Mouse (Mus musculus) CH12.LX (cell line): ENCODE results near the gene Med10. TPM values are rescaled to one million over a fixed set of nuclear protein-coding genes. Genes with fewer than 3 reads are reported as not detected.

Source experiments
- DNase-seq: peaks from one replicate; pipeline ENCODE4 v3.0.0-alpha.2; 2013; ENCODE audit errors: extremely low read depth
- H3K27ac ChIP-seq: 2 replicates; pipeline ENCODE4 v1.5.1; 2012; ENCODE audit warnings: low read depth, mild to moderate bottlenecking, control low read depth, moderate library complexity; ENCODE audit not compliant: insufficient read depth
- H3K27me3 ChIP-seq: replicated peaks from 2 replicates; pipeline ENCODE3; 2012; ENCODE audit warnings: inconsistent platforms
- H3K36me3 ChIP-seq, 2 experiments: replicated peaks in 1 of 2; 2 replicates each; pipeline versions ENCODE3 to v1.6.1; 2012; ENCODE audit warnings: inconsistent platforms in 1 of 2, low read length in 1 of 2, mild to moderate bottlenecking in 1 of 2, mixed read lengths in 1 of 2, moderate library complexity in 1 of 2; ENCODE audit not compliant: control insufficient read depth in 1 of 2, insufficient read depth in 1 of 2
- H3K4me1 ChIP-seq, 2 experiments: 2 replicates each; pipeline ENCODE4 v1.6.1; 2012; ENCODE audit warnings: inconsistent platforms in 1 of 2, moderate library complexity in 1 of 2; ENCODE audit not compliant: insufficient read depth in 2 of 2, control insufficient read depth in 1 of 2
- H3K4me2 ChIP-seq: 2 replicates; pipeline ENCODE4 v1.6.1; 2012; ENCODE audit warnings: low read depth, mild to moderate bottlenecking, control low read depth; ENCODE audit not compliant: poor library complexity, insufficient read depth, severe bottlenecking
- H3K4me3 ChIP-seq, 3 experiments: fragments of 150-350 bp in 1 of 3; sonication (generic) in 1 of 3; replicated peaks in 1 of 3; 2 replicates each; pipeline versions ENCODE3 to v1.5.1; 2011 to 2012; ENCODE audit warnings: low read depth in 2 of 3, low read length in 2 of 3, mild to moderate bottlenecking in 2 of 3, moderate library complexity in 2 of 3, control low read depth in 1 of 3, improper control_type of control experiment in 1 of 3, inconsistent platforms in 1 of 3, mixed read lengths in 1 of 3; ENCODE audit not compliant: poor library complexity in 1 of 3
- H3K79me2 ChIP-seq: replicated peaks from 2 replicates; pipeline ENCODE4 v1.6.1; 2012; ENCODE audit warnings: mild to moderate bottlenecking, moderate library complexity; ENCODE audit not compliant: control insufficient read depth, poor library complexity, insufficient read depth, severe bottlenecking; ENCODE audit errors: extremely low read depth
- H3K9ac ChIP-seq: 2 replicates; pipeline ENCODE4 v1.6.1; 2012; ENCODE audit warnings: low read depth, mild to moderate bottlenecking, control low read depth, moderate library complexity; ENCODE audit not compliant: insufficient read depth
- H3K9me3 ChIP-seq: replicated peaks from 2 replicates; pipeline ENCODE3; 2012; ENCODE audit warnings: low read length, inconsistent platforms, mixed read lengths
- CHD1 ChIP-seq: IDR thresholded peaks from 2 replicates; pipeline ENCODE4 v1.6.1; 2012; ENCODE audit warnings: low read depth, low read length, improper control_type of control experiment, inconsistent platforms
- ELF1 ChIP-seq: IDR thresholded peaks from 2 replicates; pipeline ENCODE4 v1.6.1; 2014; ENCODE audit warnings: low read depth, mild to moderate bottlenecking, inconsistent platforms, low read length, improper control_type of control experiment
- EP300 ChIP-seq: IDR thresholded peaks from 2 replicates; pipeline ENCODE4 v1.6.1; 2011; ENCODE audit warnings: low read length, improper control_type of control experiment
- HCFC1 ChIP-seq: IDR thresholded peaks from 2 replicates; pipeline ENCODE4 v1.6.1; 2012; ENCODE audit warnings: low read depth, mild to moderate bottlenecking, inconsistent platforms, low read length, improper control_type of control experiment
- JUND ChIP-seq: conservative IDR thresholded peaks from 2 replicates; pipeline ENCODE4 v1.6.1; 2011; ENCODE audit warnings: low read depth, low read length, improper control_type of control experiment
- KAT2A ChIP-seq: IDR thresholded peaks from 2 replicates; pipeline ENCODE4 v1.6.1; 2012; ENCODE audit warnings: low read length, improper control_type of control experiment, inconsistent platforms; ENCODE audit not compliant: insufficient replicate concordance
- MAX ChIP-seq: IDR thresholded peaks from 2 replicates; pipeline ENCODE4 v1.6.1; 2011; ENCODE audit warnings: low read length, improper control_type of control experiment
- MAZ ChIP-seq: IDR thresholded peaks from 2 replicates; pipeline ENCODE4 v1.6.1; 2012; ENCODE audit warnings: low read depth, mild to moderate bottlenecking, inconsistent platforms, low read length, improper control_type of control experiment, moderate library complexity
- MXI1 ChIP-seq: IDR thresholded peaks from 2 replicates; pipeline ENCODE4 v1.6.1; 2011; ENCODE audit warnings: mild to moderate bottlenecking, low read depth, low read length, improper control_type of control experiment
- NELFE ChIP-seq: IDR thresholded peaks from 2 replicates; pipeline ENCODE4 v1.6.1; 2011; ENCODE audit warnings: low read depth, low read length, improper control_type of control experiment
- PAX5 ChIP-seq: IDR thresholded peaks from 2 replicates; pipeline ENCODE4 v1.6.1; 2012; ENCODE audit warnings: low read length, inconsistent platforms, mixed read lengths
- POLR2A ChIP-seq: IDR thresholded peaks from 2 replicates; pipeline ENCODE4 v1.6.1; 2011; ENCODE audit warnings: low read depth, mild to moderate bottlenecking, improper control_type of control experiment, low read length
- SIN3A ChIP-seq: IDR thresholded peaks from 2 replicates; pipeline ENCODE4 v1.6.1; 2012; ENCODE audit warnings: low read length, improper control_type of control experiment, inconsistent platforms
- TBP ChIP-seq: conservative IDR thresholded peaks from 2 replicates; pipeline ENCODE4 v1.6.1; 2011; ENCODE audit warnings: low read depth, low read length, improper control_type of control experiment
- TCF12 ChIP-seq: IDR thresholded peaks from 2 replicates; pipeline ENCODE4 v1.6.1; 2014; ENCODE audit warnings: low read depth, mild to moderate bottlenecking, inconsistent platforms, low read length, improper control_type of control experiment
- USF1 ChIP-seq: IDR thresholded peaks from 2 replicates; pipeline ENCODE4 v1.6.1; 2014; ENCODE audit warnings: low read depth, mild to moderate bottlenecking, inconsistent platforms, low read length, improper control_type of control experiment
- ZKSCAN1 ChIP-seq: IDR thresholded peaks from 2 replicates; pipeline ENCODE4 v1.6.1; 2012; ENCODE audit warnings: low read depth, inconsistent platforms, low read length, improper control_type of control experiment, borderline replicate concordance
- ZMIZ1 ChIP-seq: IDR thresholded peaks from 2 replicates; pipeline ENCODE4 v1.6.1; 2012; ENCODE audit warnings: low read depth, mild to moderate bottlenecking, inconsistent platforms, low read length, improper control_type of control experiment
- dilution Hi-C: fragments of 300-500 bp; cut with MboI; formaldehyde crosslinking; loops from 2 replicates; pipeline ENCODE4 v1.14.3; 2020; ENCODE audit warnings: low sequenced_read_pairs; ENCODE audit not compliant: extremely low pct_unique_long_range_greater_than_20kb, extremely low pct_ligation_motif_present
- in situ Hi-C: fragments of 300-500 bp; cut with MboI; formaldehyde crosslinking; loops from 3 replicates; pipeline ENCODE4 v1.14.3; 2019; ENCODE audit warnings: low sequenced_read_pairs, low pct_ligation_motif_present, low pct_unique_long_range_greater_than_20kb, mixed read lengths
- polyA plus RNA-seq: library from polyadenylated mRNA; unstranded; fragments of >175 nt; gene quantifications from 2 replicates; pipeline ENCODE4 v1.2.1, GENCODE M21; 2012; ENCODE audit warnings: low read depth; ENCODE audit not compliant: insufficient read length
- total RNA-seq, 2 experiments: library from RNA; depleted of rRNA; stranded (reverse); fragments of 300-350 nt in 1 of 2; fragments of >200 nt in 1 of 2; gene quantifications; 2 replicates each; pipeline ENCODE4 v1.2.3; 2012 to 2014

Gene Med10
- total and polyA plus RNA-seq, 3 experiments, result 58.6 to 78.7 (median 72.6) TPM

GRCm38 (mm10) chr13:69809681-69810611 is 7.8 kb downstream of the Med10 start:
- H3K79me2 ChIP-seq, result peaks cover 16% of the 10 kb centered on the region
- in situ Hi-C loops, result loop anchor here (25.0 kb wide), 1 partner anchor 1223 kb away; the partner anchor contains the start of genes 1700001L19Rik, Fastkd3 and Mtrr
- DNase-seq, result peak; percentile 82
- TF ChIP-seq KAT2A (0 out of 2 replicates have a peak, but pooled peaks have one; percentile 56), TBP (0 out of 2 replicates have a peak, but pooled peaks have one; percentile 59), ELF1 (peak; percentile 95), POLR2A (peak; percentile 91), EP300 (no peak), JUND (no peak), HCFC1 (peak; percentile 77), TCF12 (peak; percentile 87), CHD1 (no peak), USF1 (no peak), MAX (0 out of 2 replicates have a peak, but pooled peaks have one; percentile 27), MAZ (peak; percentile 57; the same call in 1 of the 2 replicates), MXI1 (peak; percentile 56; the same call in 1 of the 2 replicates), NELFE (peak; percentile 87), SIN3A (peak; percentile 86), PAX5 (no peak), ZKSCAN1 (no peak), ZMIZ1 (peak; percentile 69; the same call in 1 of the 2 replicates)
- TF ChIP-seq, all 38 proteins: peak for 12
- Histone ChIP-seq H3K4me1 (peaks cover 2 to 20% of the 10 kb centered on the region in 2 experiments), H3K9ac (peak overlapping the region; percentile 77), H3K4me2 (peak overlapping the region; percentile 75), H3K27me3 (peaks cover 12% of the 10 kb centered on the region), H3K27ac (no peak overlapping the region), H3K4me3 (peak overlapping the region; percentile 90 to 97 (median 95)), H3K36me3 (peaks cover 24 to 36% of the 10 kb centered on the region in 2 experiments), H3K9me3 (no peaks in the 10 kb centered on the region)
- dilution Hi-C loops, result no loop called here
